Mouse (Mus musculus) hindbrain, embryonic 16.5 days (tissue): ENCODE data around the gene Tmem102. TPM values are rescaled to one million over a fixed set of nuclear protein-coding genes. Genes with fewer than 3 reads are reported as not detected.
A peak's percentile ranks its signal among the peaks of the same experiment; 100 is the strongest.

Experiments
- ATAC-seq: fragments of 200-750 bp; cut with Nextera tagmentation; 2 replicates; pipeline ENCODE4 v1.8.0; 2017; ENCODE audit warnings: moderate TSS enrichment, moderate library complexity
- H3K27ac ChIP-seq: fragments of 300-500 bp; sonication (generic); 2 replicates; pipeline ENCODE4 v1.5.1; 2014; ENCODE audit warnings: low read depth, mild to moderate bottlenecking, control low read depth, low read length, moderate library complexity
- H3K27me3 ChIP-seq: fragments of 300-500 bp; sonication (generic); replicated peaks from 2 replicates; pipeline ENCODE4 v1.6.1; 2014; ENCODE audit warnings: low read length; ENCODE audit not compliant: control insufficient read depth, insufficient read depth
- H3K36me3 ChIP-seq: fragments of 300-500 bp; sonication (generic); 2 replicates; pipeline ENCODE4 v1.6.1; 2014; ENCODE audit warnings: mild to moderate bottlenecking, low read length, moderate library complexity, mixed read lengths; ENCODE audit not compliant: control insufficient read depth, insufficient read depth
- H3K4me1 ChIP-seq: fragments of 300-500 bp; sonication (generic); 2 replicates; pipeline ENCODE4 v1.6.1; 2014; ENCODE audit warnings: low read depth, low read length; ENCODE audit not compliant: control insufficient read depth, insufficient read depth
- H3K4me2 ChIP-seq: fragments of 300-500 bp; sonication (generic); 2 replicates; pipeline ENCODE4 v1.6.1; 2014; ENCODE audit warnings: mild to moderate bottlenecking, low read length, control low read depth, moderate library complexity
- H3K4me3 ChIP-seq: fragments of 300-500 bp; sonication (generic); 2 replicates; pipeline ENCODE4 v1.5.1; 2014; ENCODE audit warnings: mild to moderate bottlenecking, low read length, control low read depth, moderate library complexity
- H3K9ac ChIP-seq: fragments of 300-500 bp; sonication (generic); 2 replicates; pipeline ENCODE4 v1.6.1; 2014; ENCODE audit warnings: low read depth, mild to moderate bottlenecking, control low read depth, low read length, moderate library complexity
- H3K9me3 ChIP-seq: fragments of 300-500 bp; sonication (generic); 2 replicates; pipeline ENCODE4 v1.6.1; 2014; ENCODE audit warnings: mild to moderate bottlenecking, low read length, moderate library complexity; ENCODE audit not compliant: control insufficient read depth
- WGBS: fragments of 180-500 bp; shearing (Covaris S2); extraction: QIAGEN DNeasy Blood & Tissue Kit; methylation state at CpG from one replicate; pipeline ENCODE4 v1.1.7; 2014; 5-methylcytosine and 5-hydroxymethylcytosine counted together
- polyA plus RNA-seq: library from polyadenylated mRNA; unstranded; fragments of >200 nt; fragmentation: Nextera tagmentation; extraction: Ambion mirVana; gene quantifications from 2 replicates; pipeline ENCODE4 v1.2.1, GENCODE M21; 2015

Gene Tmem102
- polyA plus RNA-seq, 1 experiment from 2014 or later: 1.6 TPM

GRCm38 (mm10) chr11:69799394-69800137 lies 5.9 kb downstream of the Tmem102 start:
- Histone ChIP-seq H3K9ac (peak overlapping the region; percentile 85), H3K27me3 (peaks cover 2% of the 10 kb centered on the region), H3K9me3 (no peaks in the 10 kb centered on the region), H3K4me3 (peak overlapping the region; percentile 61), H3K36me3 (no peaks in the 10 kb centered on the region), H3K27ac (peak overlapping the region; percentile 95), H3K4me1 (peaks cover 49% of the 10 kb centered on the region), H3K4me2 (peak overlapping the region; percentile 85)
- no peak for ATAC-seq
- WGBS: 16% methylated on average over 12 of the region's 12 CpGs

DNA sequence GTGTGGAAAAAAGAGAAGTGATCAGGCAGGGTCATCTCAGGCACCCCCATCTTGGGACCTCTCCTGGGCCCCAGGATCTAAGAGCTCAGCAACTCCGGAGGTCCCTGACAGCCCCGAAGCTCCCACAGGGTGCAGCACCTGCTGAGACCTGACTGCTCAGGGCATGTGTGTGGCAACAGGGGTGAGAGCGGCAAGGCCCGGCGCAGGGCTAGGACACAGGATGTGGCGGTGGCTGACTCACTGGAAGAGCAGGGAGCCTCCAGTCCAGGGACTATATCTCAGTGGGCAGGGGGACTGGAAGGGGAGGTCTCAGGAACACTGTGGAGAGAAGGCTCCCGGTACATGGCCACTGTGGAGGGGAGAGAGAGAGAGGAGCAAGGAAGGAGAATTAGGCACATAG lies 7.5 kb downstream of the Tmem102 start:
- Histone ChIP-seq H3K4me2 (no peak overlapping the region), H3K9me3 (no peaks in the 10 kb centered on the region), H3K4me3 (no peak overlapping the region), H3K4me1 (peaks cover 35% of the 10 kb centered on the region), H3K27ac (no peak overlapping the region), H3K9ac (no peak overlapping the region), H3K36me3 (no peaks in the 10 kb centered on the region), H3K27me3 (peaks cover 4% of the 10 kb centered on the region)
- ATAC-seq: no peak
- WGBS: 88% methylated on average over 7 of the region's 7 CpGs

DNA sequence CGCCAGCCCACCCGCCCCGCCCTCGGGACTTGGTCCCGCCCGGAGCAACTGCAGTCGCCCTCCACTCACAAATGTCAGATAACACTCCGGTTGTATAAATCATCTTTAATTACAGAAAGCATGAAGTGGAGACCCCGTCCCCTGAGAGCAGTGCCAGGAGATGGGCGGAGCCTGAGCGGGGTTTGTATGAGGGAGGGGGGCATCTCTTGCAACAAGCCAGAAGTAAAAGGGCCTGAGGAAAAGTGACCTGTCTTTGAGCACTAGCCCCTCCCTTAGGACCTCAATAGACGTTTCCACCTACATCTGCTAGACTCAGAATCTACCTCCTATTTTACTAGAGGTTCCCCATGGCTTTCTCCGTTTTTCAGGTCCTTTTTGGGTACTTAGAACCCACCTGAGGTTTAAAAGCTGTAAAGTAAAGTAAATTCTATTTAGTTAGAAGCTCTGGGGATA lies 9.4 kb downstream of the Tmem102 start:
- 3% methylated on average over 13 of the region's 13 CpGs for WGBS
- no peak for ATAC-seq
- Histone ChIP-seq H3K4me3 (peak overlapping the region; percentile 51), H3K9me3 (no peaks in the 10 kb centered on the region), H3K27me3 (peaks cover 4% of the 10 kb centered on the region), H3K4me1 (peaks cover 19% of the 10 kb centered on the region), H3K4me2 (peak overlapping the region; percentile 90), H3K9ac (peak overlapping the region; percentile 60), H3K36me3 (no peaks in the 10 kb centered on the region), H3K27ac (no peak overlapping the region)

GRCm38 (mm10) chr11:69795168-69795982 lies 10.0 kb downstream of the Tmem102 start, which contains the start of gene Chrnb1:
TSS of gene Chrnb1 (minus strand) at chr11:69795943.
- 2% methylated on average over 52 of the region's 52 CpGs for WGBS
- no peaks in the 10 kb centered on the region for H3K36me3 ChIP-seq
- peak; percentile 95 for ATAC-seq
- peak within 1 kb of the TSS; percentile 90 for H3K4me2 ChIP-seq
- H3K9me3 ChIP-seq: no peaks in the 10 kb centered on the region
- peaks cover 4% of the 10 kb centered on the region for H3K27me3 ChIP-seq
- no peak within 1 kb of the TSS for H3K27ac ChIP-seq
- peak within 1 kb of the TSS; percentile 51 for H3K4me3 ChIP-seq
- H3K9ac ChIP-seq: peak within 1 kb of the TSS; percentile 60
- peaks cover 18% of the 10 kb centered on the region for H3K4me1 ChIP-seq

- WGBS: 66% methylated on average over 5 of the region's 5 CpGs
Observed at GRCm38 (mm10) chr11:69793429-69793828, 12.0 kb downstream of the Tmem102 start.

GRCm38 (mm10) chr11:69791420-69791819 lies 14.0 kb downstream of the Tmem102 start:
- H3K27ac ChIP-seq: no peak overlapping the region
- H3K9me3 ChIP-seq: no peaks in the 10 kb centered on the region
- no peak overlapping the region for H3K9ac ChIP-seq
- H3K27me3 ChIP-seq: peaks cover 4% of the 10 kb centered on the region; the same call in 1 of the 2 replicates
- H3K4me3 ChIP-seq: no peak overlapping the region
- no peak for ATAC-seq
- H3K4me2 ChIP-seq: no peak overlapping the region
- peaks cover 5% of the 10 kb centered on the region; the same call in 1 of the 2 replicates for H3K4me1 ChIP-seq
- no peaks in the 10 kb centered on the region for H3K36me3 ChIP-seq
- 72% methylated on average over 5 of the region's 5 CpGs for WGBS

More at GRCm38 (mm10) chr11:69793429-69793828, 12.0 kb downstream of the Tmem102 start:
- no peak overlapping the region for H3K4me2 ChIP-seq
- H3K9ac ChIP-seq: no peak overlapping the region
- peaks cover 4% of the 10 kb centered on the region for H3K27me3 ChIP-seq
- H3K36me3 ChIP-seq: no peaks in the 10 kb centered on the region
- no peaks in the 10 kb centered on the region for H3K9me3 ChIP-seq
- no peak overlapping the region for H3K27ac ChIP-seq
- ATAC-seq: no peak
- peaks cover 5% of the 10 kb centered on the region; the same call in 1 of the 2 replicates for H3K4me1 ChIP-seq
- no peak overlapping the region for H3K4me3 ChIP-seq

GRCm38 (mm10) chr11:69789431-69789830 lies 16.0 kb downstream of the Tmem102 start:
- Histone ChIP-seq H3K27me3 (0 out of 2 replicates have a peak, but pooled peaks cover 4% of the 10 kb centered on the region), H3K4me1 (no peaks in the 10 kb centered on the region), H3K4me3 (no peak overlapping the region), H3K36me3 (no peaks in the 10 kb centered on the region), H3K9ac (no peak overlapping the region), H3K9me3 (no peaks in the 10 kb centered on the region), H3K4me2 (no peak overlapping the region), H3K27ac (no peak overlapping the region)
- 65% methylated on average over 5 of the region's 5 CpGs for WGBS
- no peak for ATAC-seq

DNA sequence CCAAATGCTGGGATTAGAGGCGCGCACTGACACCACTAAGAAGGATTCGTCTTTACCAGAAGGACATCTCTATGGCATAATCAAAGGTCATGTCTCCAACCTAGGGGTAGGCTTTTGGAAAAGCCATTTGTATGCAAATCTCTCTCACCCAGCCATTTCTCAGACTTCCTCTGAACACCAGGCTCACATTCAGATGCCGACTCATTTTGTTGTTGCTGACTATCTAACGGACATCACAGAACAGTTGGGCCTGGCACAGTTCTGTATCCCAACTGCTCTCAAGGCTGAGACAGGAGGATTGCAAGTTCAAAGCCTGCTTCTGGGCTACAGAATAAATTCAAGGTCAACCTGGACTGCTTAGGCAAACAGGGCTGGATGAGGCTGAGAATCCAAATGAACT lies 18.1 kb downstream of the Tmem102 start:
- Histone ChIP-seq H3K27ac (no peak overlapping the region), H3K9me3 (no peaks in the 10 kb centered on the region), H3K36me3 (no peaks in the 10 kb centered on the region), H3K4me1 (no peaks in the 10 kb centered on the region), H3K4me2 (no peak overlapping the region), H3K27me3 (no peaks in the 10 kb centered on the region), H3K9ac (no peak overlapping the region), H3K4me3 (no peak overlapping the region)
- 85% methylated on average over 5 of the region's 5 CpGs for WGBS
- no peak for ATAC-seq

DNA sequence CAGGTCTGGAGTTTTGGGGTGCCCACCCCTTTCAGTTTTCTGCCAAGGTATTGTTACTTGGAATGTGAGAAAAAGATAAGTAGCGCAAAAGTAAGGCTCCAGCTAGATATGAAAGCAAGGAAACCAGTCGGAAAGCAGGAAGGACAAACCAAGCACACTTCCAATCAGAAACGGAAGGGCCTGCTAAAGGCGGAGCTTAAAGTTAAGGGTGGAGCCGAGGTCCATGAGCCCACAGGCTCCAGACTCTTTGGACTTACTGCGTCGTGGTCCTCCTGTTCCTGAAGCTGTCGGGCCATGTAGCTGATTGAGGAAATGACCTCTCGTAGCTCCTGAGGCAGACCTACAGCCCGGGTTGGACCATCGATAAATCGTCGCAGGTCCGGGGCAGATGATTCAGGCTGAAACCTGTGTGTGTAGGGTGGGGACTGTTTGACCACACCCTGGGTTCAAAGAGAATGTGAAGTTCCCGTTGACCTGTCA lies 20.6 kb downstream of the Tmem102 start:
- Histone ChIP-seq H3K4me3 (no peak overlapping the region), H3K36me3 (no peaks in the 10 kb centered on the region), H3K9me3 (no peaks in the 10 kb centered on the region), H3K4me2 (no peak overlapping the region), H3K27ac (no peak overlapping the region), H3K9ac (no peak overlapping the region), H3K27me3 (no peaks in the 10 kb centered on the region), H3K4me1 (no peaks in the 10 kb centered on the region)
- ATAC-seq: no peak
- 48% methylated on average over 15 of the region's 15 CpGs for WGBS
